Mouse (Mus musculus): ENCODE measurements around the gene Cacnb2. TPM values are rescaled to one million over a fixed set of nuclear protein-coding genes. Genes with fewer than 3 reads are reported as not detected.
A peak's percentile ranks its signal among the peaks of the same experiment; 100 is the strongest.

Gene Cacnb2
- polyA plus RNA-seq, 1 experiment from 2014 or later, result 1.2 TPM

DNA sequence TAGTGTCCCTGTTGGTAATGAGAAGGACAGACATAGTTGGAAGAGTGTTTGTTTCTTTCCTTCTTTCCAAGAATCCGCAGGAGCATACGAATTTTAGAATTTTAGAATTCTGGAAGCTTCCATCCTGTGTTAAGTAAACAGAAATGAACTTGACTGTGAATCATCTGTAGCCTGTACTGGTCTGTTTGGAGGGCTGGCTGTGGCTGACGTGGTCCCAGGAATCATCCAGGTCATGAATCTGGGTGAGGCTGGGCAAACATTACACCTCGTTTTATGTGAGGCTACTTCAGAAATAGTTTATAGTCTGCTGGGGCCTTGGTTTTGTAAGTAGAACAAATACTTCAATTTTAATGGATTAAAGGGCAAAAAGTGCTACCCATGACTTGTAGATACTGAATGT is 18.0 kb downstream of the Cacnb2 start:
- WGBS, result 59% methylated on average over 4 of the region's 4 CpGs
- Histone ChIP-seq H3K4me2 (ENCODE audit: low read length) (no peak overlapping the region), H3K9ac (ENCODE audit: low read depth, low read length) (no peak overlapping the region), H3K4me1 (replicated peaks; ENCODE audit: insufficient read depth, low read length) (no peaks in the 10 kb centered on the region), H3K27me3 (ENCODE audit: insufficient read depth, low read length) (no peaks in the 10 kb centered on the region), H3K36me3 (ENCODE audit: insufficient read depth, low read length) (no peaks in the 10 kb centered on the region), H3K27ac (no peak overlapping the region), H3K9me3 (replicated peaks; ENCODE audit: low read length) (no peaks in the 10 kb centered on the region), H3K4me3 (replicated peaks; ENCODE audit: low read depth, low read length) (no peak overlapping the region)
- TF ChIP-seq CTCF (IDR thresholded peaks at IDR 0.05; ENCODE audit: low read depth), result no peak
- no peak for DNase-seq (ENCODE audit: low spot score)
- ATAC-seq (replicated peaks; ENCODE audit: low FRiP score, low read depth), result no peak

- H3K27ac ChIP-seq, result no peak overlapping the region
- H3K4me3 ChIP-seq (replicated peaks; ENCODE audit: low read depth, low read length), result no peak overlapping the region
- no peaks in the 10 kb centered on the region for H3K9me3 ChIP-seq (replicated peaks; ENCODE audit: low read length)
- TF ChIP-seq CTCF (IDR thresholded peaks at IDR 0.05; ENCODE audit: low read depth), result no peak
- no peaks in the 10 kb centered on the region for H3K36me3 ChIP-seq (ENCODE audit: insufficient read depth, low read length)
- 94% methylated on average over 5 of the region's 5 CpGs for WGBS
- H3K27me3 ChIP-seq (ENCODE audit: insufficient read depth, low read length), result no peaks in the 10 kb centered on the region
- DNase-seq (ENCODE audit: low spot score), result no peak
- H3K9ac ChIP-seq (ENCODE audit: low read depth, low read length), result no peak overlapping the region
- H3K4me1 ChIP-seq (replicated peaks; ENCODE audit: insufficient read depth, low read length), result no peaks in the 10 kb centered on the region
- ATAC-seq (replicated peaks; ENCODE audit: low FRiP score, low read depth), result no peak
- no peak overlapping the region for H3K4me2 ChIP-seq (ENCODE audit: low read length)
Observed at GRCm38 (mm10) chr2:14623820-14624219, 20.9 kb downstream of the Cacnb2 start.

DNA sequence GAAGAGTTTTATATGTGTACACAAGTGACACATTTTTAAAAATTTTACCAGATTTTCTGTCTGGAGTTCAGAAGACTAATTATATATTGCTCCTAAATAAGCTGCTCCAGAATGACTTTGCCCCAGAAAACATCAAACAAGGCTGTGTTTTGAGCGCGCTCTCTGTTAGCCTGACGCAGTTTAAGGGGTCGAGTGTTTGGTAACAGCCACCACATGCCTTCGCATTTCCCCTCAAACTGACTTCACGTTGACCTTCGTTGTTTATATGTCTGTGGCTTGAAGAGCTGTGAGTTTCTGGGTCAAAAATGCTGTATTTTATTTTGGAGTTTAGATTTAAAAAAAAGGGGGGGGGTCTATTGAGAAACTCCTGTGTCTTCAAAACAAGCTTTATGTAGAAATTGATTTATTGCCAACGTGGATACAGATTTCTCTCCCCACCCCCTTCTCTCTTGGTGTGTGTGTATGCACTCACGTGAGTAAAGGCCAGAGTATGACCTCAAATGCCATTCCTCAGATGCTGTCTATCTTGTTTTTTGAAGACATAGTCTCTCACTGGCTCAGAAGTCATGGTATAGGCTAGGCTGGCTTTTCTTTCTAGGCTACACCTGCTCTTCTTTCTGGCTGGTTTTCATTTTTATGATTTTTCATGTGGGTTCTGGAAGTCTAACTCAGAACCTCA is 27.1 kb downstream of the Cacnb2 start:
- Histone ChIP-seq H3K27ac (no peak overlapping the region), H3K36me3 (ENCODE audit: insufficient read depth, low read length) (no peaks in the 10 kb centered on the region), H3K4me2 (ENCODE audit: low read length) (no peak overlapping the region), H3K4me1 (replicated peaks; ENCODE audit: insufficient read depth, low read length) (no peaks in the 10 kb centered on the region), H3K4me3 (replicated peaks; ENCODE audit: low read depth, low read length) (no peak overlapping the region), H3K9ac (ENCODE audit: low read depth, low read length) (no peak overlapping the region), H3K27me3 (ENCODE audit: insufficient read depth, low read length) (no peaks in the 10 kb centered on the region), H3K9me3 (replicated peaks; ENCODE audit: low read length) (no peaks in the 10 kb centered on the region)
- TF ChIP-seq CTCF (IDR thresholded peaks at IDR 0.05; ENCODE audit: low read depth), result no peak
- DNase-seq (ENCODE audit: low spot score) (peak; percentile 46), ATAC-seq (replicated peaks; ENCODE audit: low FRiP score, low read depth) (no peak)
- 52% methylated on average over 9 of the region's 9 CpGs for WGBS

DNA sequence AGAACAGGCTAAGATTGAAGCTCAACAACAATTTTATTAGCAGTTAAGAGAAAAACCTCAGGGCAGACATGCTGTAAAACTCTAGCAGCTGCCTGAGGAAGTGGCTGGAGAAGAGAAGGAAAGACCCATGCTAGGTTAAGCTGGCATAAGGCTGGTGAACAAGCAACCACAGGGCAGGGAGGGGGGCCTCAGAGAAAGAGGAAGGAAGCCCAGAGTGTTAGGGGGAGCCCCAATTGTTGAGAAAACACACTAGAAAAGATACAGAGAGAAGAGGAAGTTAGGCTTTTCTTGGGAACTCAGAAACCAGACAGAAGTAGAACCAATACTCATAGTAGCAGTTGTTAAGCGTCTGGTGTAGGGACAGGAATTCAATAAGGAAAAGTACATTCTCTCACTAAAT is 28.7 kb downstream of the Cacnb2 start:
- TF ChIP-seq CTCF (IDR thresholded peaks at IDR 0.05; ENCODE audit: low read depth), result no peak
- no peak overlapping the region for H3K4me3 ChIP-seq (replicated peaks; ENCODE audit: low read depth, low read length)
- no peak overlapping the region for H3K4me2 ChIP-seq (ENCODE audit: low read length)
- no peak for ATAC-seq (replicated peaks; ENCODE audit: low FRiP score, low read depth)
- no peak overlapping the region for H3K9ac ChIP-seq (ENCODE audit: low read depth, low read length)
- no peak overlapping the region for H3K27ac ChIP-seq
- H3K36me3 ChIP-seq (ENCODE audit: insufficient read depth, low read length), result no peaks in the 10 kb centered on the region
- H3K4me1 ChIP-seq (replicated peaks; ENCODE audit: insufficient read depth, low read length), result no peaks in the 10 kb centered on the region
- H3K9me3 ChIP-seq (replicated peaks; ENCODE audit: low read length), result no peaks in the 10 kb centered on the region
- 96% methylated on average over 1 of the region's 1 CpGs for WGBS
- no peaks in the 10 kb centered on the region for H3K27me3 ChIP-seq (ENCODE audit: insufficient read depth, low read length)
- no peak for DNase-seq (ENCODE audit: low spot score)

- no peak for TF ChIP-seq CTCF (IDR thresholded peaks at IDR 0.05; ENCODE audit: low read depth)
- Histone ChIP-seq H3K4me1 (replicated peaks; ENCODE audit: insufficient read depth, low read length) (no peaks in the 10 kb centered on the region), H3K4me2 (ENCODE audit: low read length) (no peak overlapping the region), H3K9ac (ENCODE audit: low read depth, low read length) (no peak overlapping the region), H3K36me3 (ENCODE audit: insufficient read depth, low read length) (no peaks in the 10 kb centered on the region), H3K27ac (no peak overlapping the region), H3K4me3 (replicated peaks; ENCODE audit: low read depth, low read length) (no peak overlapping the region), H3K27me3 (ENCODE audit: insufficient read depth, low read length) (no peaks in the 10 kb centered on the region), H3K9me3 (replicated peaks; ENCODE audit: low read length) (no peaks in the 10 kb centered on the region)
- ATAC-seq (replicated peaks; ENCODE audit: low FRiP score, low read depth) (no peak), DNase-seq (ENCODE audit: low spot score) (no peak)
- 88% methylated on average over 2 of the region's 2 CpGs for WGBS
Observed at GRCm38 (mm10) chr2:14633202-14633601, 30.3 kb downstream of the Cacnb2 start.

DNA sequence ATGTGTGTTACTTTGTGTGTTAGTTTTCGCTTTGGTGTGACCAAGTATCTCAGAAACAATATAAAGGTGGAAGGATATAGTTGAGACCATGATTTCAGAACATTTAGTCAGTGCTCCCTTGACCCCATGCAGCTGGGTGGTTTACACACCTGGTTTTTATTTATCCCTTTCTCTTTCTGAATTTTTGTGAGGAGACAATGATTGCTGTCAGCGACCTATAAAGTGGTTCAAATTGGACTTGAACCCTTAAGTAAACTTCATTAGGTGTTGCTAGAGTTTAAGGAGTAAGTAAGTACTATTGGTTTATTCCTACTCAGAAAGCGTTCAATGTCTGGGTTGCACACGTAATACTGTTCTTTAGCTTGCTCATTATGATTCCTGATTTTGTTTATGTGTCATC is 36.4 kb downstream of the Cacnb2 start:
- H3K36me3 ChIP-seq (ENCODE audit: insufficient read depth, low read length), result no peaks in the 10 kb centered on the region
- H3K4me3 ChIP-seq (replicated peaks; ENCODE audit: low read depth, low read length), result no peak overlapping the region
- no peaks in the 10 kb centered on the region for H3K4me1 ChIP-seq (replicated peaks; ENCODE audit: insufficient read depth, low read length)
- no peak for TF ChIP-seq CTCF (IDR thresholded peaks at IDR 0.05; ENCODE audit: low read depth)
- DNase-seq (ENCODE audit: low spot score), result no peak
- no peaks in the 10 kb centered on the region for H3K27me3 ChIP-seq (ENCODE audit: insufficient read depth, low read length)
- no peak overlapping the region for H3K27ac ChIP-seq
- ATAC-seq (replicated peaks; ENCODE audit: low FRiP score, low read depth), result no peak
- no peaks in the 10 kb centered on the region for H3K9me3 ChIP-seq (replicated peaks; ENCODE audit: low read length)
- no peak overlapping the region for H3K9ac ChIP-seq (ENCODE audit: low read depth, low read length)
- 90% methylated on average over 4 of the region's 4 CpGs for WGBS
- H3K4me2 ChIP-seq (ENCODE audit: low read length), result no peak overlapping the region

DNA sequence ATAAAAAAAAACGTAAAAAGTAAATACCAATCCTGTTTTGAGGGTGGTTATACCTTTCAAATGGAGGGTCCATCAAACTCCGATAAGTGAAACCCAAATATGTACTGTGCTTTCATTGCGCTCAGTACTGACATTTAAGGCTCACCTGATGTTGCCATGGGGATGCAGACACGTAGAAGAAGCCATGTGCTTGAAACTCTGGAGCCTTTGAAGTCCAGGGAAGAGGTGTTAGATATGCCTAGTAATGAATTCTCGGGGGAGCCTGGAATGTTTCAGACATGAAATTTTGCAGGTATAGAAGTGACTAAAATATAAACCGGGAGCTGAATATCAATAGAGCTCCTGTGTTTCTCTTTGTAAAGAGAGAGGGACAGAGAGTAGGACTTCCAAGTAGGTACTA is 37.0 kb downstream of the Cacnb2 start:
- Histone ChIP-seq H3K27me3 (ENCODE audit: insufficient read depth, low read length) (no peaks in the 10 kb centered on the region), H3K4me2 (ENCODE audit: low read length) (no peak overlapping the region), H3K9me3 (replicated peaks; ENCODE audit: low read length) (no peaks in the 10 kb centered on the region), H3K4me1 (replicated peaks; ENCODE audit: insufficient read depth, low read length) (no peaks in the 10 kb centered on the region), H3K9ac (ENCODE audit: low read depth, low read length) (no peak overlapping the region), H3K4me3 (replicated peaks; ENCODE audit: low read depth, low read length) (no peak overlapping the region), H3K36me3 (ENCODE audit: insufficient read depth, low read length) (no peaks in the 10 kb centered on the region), H3K27ac (no peak overlapping the region)
- WGBS, result 87% methylated on average over 6 of the region's 6 CpGs
- TF ChIP-seq CTCF (IDR thresholded peaks at IDR 0.05; ENCODE audit: low read depth), result no peak
- ATAC-seq (replicated peaks; ENCODE audit: low FRiP score, low read depth) (no peak), DNase-seq (ENCODE audit: low spot score) (no peak)
